Mouse (Mus musculus): ENCODE results near the gene Mon2.

DNA sequence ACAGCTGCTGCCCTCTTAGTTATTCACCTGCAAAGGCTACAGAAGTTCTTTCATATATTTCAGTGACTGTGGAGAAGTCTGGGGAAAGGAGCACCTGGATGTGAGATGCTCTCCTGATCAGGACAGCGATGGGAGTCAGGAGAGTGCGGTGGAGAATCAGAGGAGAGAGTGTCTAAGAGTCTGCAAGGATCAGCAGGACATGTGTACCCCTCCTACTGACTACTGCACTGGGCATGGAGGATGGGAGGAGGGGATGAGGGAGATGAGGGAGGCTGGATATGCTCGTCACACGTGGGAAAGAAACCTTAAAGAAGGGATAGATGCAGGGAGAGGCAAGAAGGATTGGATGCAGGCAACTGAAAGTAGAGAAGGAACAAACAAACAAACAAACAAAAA, 112.1 kb downstream of the Mon2 start:
- no peak for TF ChIP-seq CTCF (IDR thresholded peaks at IDR 0.05; ENCODE audit: extremely low read depth, insufficient read length, insufficient replicate concordance, low read depth, low read length)
- TF ChIP-seq POLR2A (IDR thresholded peaks at IDR 0.05; ENCODE audit: low read depth, low read length), result no peak

All from small intestine, adult 2 months (tissue).